Mouse (Mus musculus) ES-E14 (cell line): ENCODE measurements around the gene Gbgt1.

ENCODE experiments used
- CHD2 ChIP-seq: IDR thresholded peaks from 2 replicates; pipeline ENCODE4 v1.6.1; 2014; ENCODE audit warnings: mild to moderate bottlenecking, low read depth, low read length, inconsistent platforms
- HCFC1 ChIP-seq: IDR thresholded peaks from 2 replicates; pipeline ENCODE4 v1.6.1; 2012; ENCODE audit warnings: low read length, inconsistent platforms, borderline replicate concordance; ENCODE audit not compliant: insufficient read depth
- MAFK ChIP-seq: IDR thresholded peaks from 2 replicates; pipeline ENCODE4 v1.6.1; 2014; ENCODE audit warnings: mild to moderate bottlenecking, low read depth, low read length, inconsistent platforms; ENCODE audit not compliant: insufficient read depth
- ZC3H11A ChIP-seq: IDR thresholded peaks from 2 replicates; pipeline ENCODE4 v1.6.1; 2012; ENCODE audit warnings: low read depth, mild to moderate bottlenecking, inconsistent platforms, low read length, borderline replicate concordance
- ZNF384 ChIP-seq: IDR thresholded peaks from 2 replicates; pipeline ENCODE4 v1.6.1; 2012; ENCODE audit warnings: low read depth, low read length, inconsistent platforms

GRCm38 (mm10) chr2:28447315-28447670 is 49.4 kb upstream of the Gbgt1 start:
- TF ChIP-seq CHD2: no peak
- no peak for TF ChIP-seq ZNF384
- no peak for TF ChIP-seq ZC3H11A
- no peak for TF ChIP-seq HCFC1
- no peak for TF ChIP-seq MAFK
